Mouse (Mus musculus): ENCODE data around the gene Sertad2.

GRCm38 (mm10) chr11:20632619-20632965 lies 89.5 kb downstream of the Sertad2 start:
- TF ChIP-seq CTCF (IDR thresholded peaks at IDR 0.05), result no peak
- TF ChIP-seq POLR2A (IDR thresholded peaks at IDR 0.05; ENCODE audit: insufficient read depth, low read depth, low read length), result no peak
